In the genomic region with DNA sequence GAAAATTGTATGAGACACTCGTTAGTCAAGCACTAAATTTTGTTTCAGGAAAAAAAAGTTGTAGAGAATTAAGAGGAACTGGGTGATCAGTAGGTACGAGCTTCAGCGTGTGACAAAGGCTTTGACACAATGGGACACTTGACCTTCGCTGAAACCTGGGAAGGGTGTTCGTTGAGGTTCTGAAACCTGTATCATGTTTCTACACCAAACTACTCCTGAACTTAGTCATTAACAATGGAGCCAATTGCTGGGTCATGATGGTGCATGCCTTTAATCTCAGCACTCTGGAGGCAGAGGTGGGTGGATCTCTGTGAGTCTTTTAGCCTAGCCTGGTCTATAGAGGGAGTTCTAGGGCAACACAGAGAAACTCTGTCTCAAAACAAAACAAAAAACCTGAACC, we compare ENCODE assay signal across 29 mouse cellular contexts.
A peak's percentile ranks its signal among the peaks of the same experiment; 100 is the strongest.
DNase-seq lines count a peak whose midpoint lies in the region; ATAC-seq and TF ChIP-seq lines count a peak whose summit lies in the region.
"Had no signal": no experiment of that assay in that cellular context is flagged by ENCODE, and none has a peak within 500 bp of the region (broad histone marks: within the 10 kb centered on the region; RNA-seq: fewer than 3 reads in every experiment).

No protein-coding gene starts in this region.

- TF ChIP-seq EP300 in CH12.LX (IDR thresholded peaks at IDR 0.05; ENCODE audit: low read length) = no peak

- no peak overlapping the region for H3K9ac ChIP-seq in heart, embryonic 12.5 days
- H3K9ac ChIP-seq in CH12.LX (ENCODE audit: insufficient read depth, low read depth) = no peak overlapping the region
- H3K9ac ChIP-seq: embryonic facial prominence, embryonic 13.5 days; forebrain, embryonic 13.5 days; heart, embryonic 15.5 days; hindbrain, embryonic 14.5 days had no signal

- H3K4me1 ChIP-seq in heart, embryonic 12.5 days (replicated peaks) = no peaks in the 10 kb centered on the region
- H3K4me1 ChIP-seq in CH12.LX (ENCODE audit: control insufficient read depth in 1 of 2, insufficient read depth in 2 of 2) = no peaks in the 10 kb centered on the region
- H3K4me1 ChIP-seq: embryonic facial prominence, embryonic 10.5 days; heart, embryonic 15.5 days had no signal

- no peaks in the 10 kb centered on the region for H3K9me3 ChIP-seq in heart, embryonic 12.5 days (replicated peaks)
- H3K9me3 ChIP-seq in CH12.LX (replicated peaks; ENCODE audit: low read length) = no peaks in the 10 kb centered on the region
- H3K9me3 ChIP-seq: embryonic facial prominence, embryonic 10.5 days; embryonic facial prominence, embryonic 13.5 days; forebrain, embryonic 10.5 days; forebrain, embryonic 13.5 days; heart, embryonic 15.5 days had no signal

- H3K27me3 ChIP-seq in heart, embryonic 12.5 days (replicated peaks) = no peaks in the 10 kb centered on the region
- no peaks in the 10 kb centered on the region for H3K27me3 ChIP-seq in CH12.LX (replicated peaks)
- H3K27me3 ChIP-seq: embryonic facial prominence, embryonic 13.5 days; forebrain, embryonic 13.5 days; heart, embryonic 15.5 days had no signal

- H3K36me3 ChIP-seq in heart, embryonic 12.5 days = no peaks in the 10 kb centered on the region
- H3K36me3 ChIP-seq in CH12.LX (replicated peaks in 1 of 2; ENCODE audit: control insufficient read depth in 1 of 2, insufficient read depth in 1 of 2, low read length in 1 of 2) = no peaks in the 10 kb centered on the region
- H3K36me3 ChIP-seq: embryonic facial prominence, embryonic 10.5 days; embryonic facial prominence, embryonic 13.5 days; forebrain, embryonic 10.5 days; heart, embryonic 15.5 days had no signal

- dilution Hi-C loops in CH12.LX (cut with MboI; ENCODE audit: extremely low pct_ligation_motif_present, extremely low pct_unique_long_range_greater_than_20kb, low sequenced_read_pairs) = no loop called here

- WGBS in heart, embryonic 12.5 days = 76% methylated on average over 5 of the region's 5 CpGs

- no peak overlapping the region for H3K27ac ChIP-seq in heart, embryonic 12.5 days (ENCODE audit: poor library complexity, severe bottlenecking)
- H3K27ac ChIP-seq in CH12.LX (ENCODE audit: insufficient read depth, low read depth) = no peak overlapping the region
- H3K27ac ChIP-seq: embryonic facial prominence, embryonic 10.5 days; embryonic facial prominence, embryonic 13.5 days; forebrain, embryonic 10.5 days; forebrain, embryonic 13.5 days; heart, adult 2 months; heart, embryonic 15.5 days; hindbrain, embryonic 14.5 days; hindbrain, postnatal 0 days had no signal

- no peak for TF ChIP-seq POLR2A in CH12.LX (IDR thresholded peaks at IDR 0.05; ENCODE audit: low read depth, low read length)

- no peak overlapping the region for H3K4me2 ChIP-seq in heart, embryonic 12.5 days
- H3K4me2 ChIP-seq in CH12.LX (ENCODE audit: insufficient read depth, low read depth, poor library complexity, severe bottlenecking) = no peak overlapping the region; the same call in 1 of the 2 replicates
- H3K4me2 ChIP-seq: embryonic facial prominence, embryonic 13.5 days; forebrain, embryonic 13.5 days; heart, embryonic 11.5 days; heart, embryonic 15.5 days; hindbrain, embryonic 14.5 days had no signal

- peak; percentile 23 for DNase-seq in heart, adult 11 months
- DNase-seq in CH12.LX (ENCODE audit: extremely low read depth) = peak; percentile 12
- DNase-seq in R1 (ENCODE audit: low read depth, low spot score) = peak; percentile 46
- no peak for DNase-seq in frontal cortex, postnatal 10 days (ENCODE audit: low spot score in 2 of 2)
- no peak for DNase-seq in spleen, postnatal 4 days (ENCODE audit: low spot score in 2 of 2)
- DNase-seq: adrenal gland, adult 2 months; adrenal gland, postnatal 25 days; cerebellum, adult 11-12 months; cerebellum, adult 8-10 months; cerebellum, postnatal 10 days; cerebellum, postnatal 36 days; embryo, embryonic 11 days; gastrocnemius, postnatal 25 days; heart, adult 2 months; heart, postnatal 10 days; heart, postnatal 4 days; kidney, adult 2 months had no signal

- H3K4me3 ChIP-seq in heart, embryonic 12.5 days = no peak overlapping the region
- no peak overlapping the region for H3K4me3 ChIP-seq in CH12.LX (replicated peaks in 1 of 3; ENCODE audit: low read depth in 2 of 3, low read length in 2 of 3, poor library complexity in 1 of 3)
- H3K4me3 ChIP-seq: embryonic facial prominence, embryonic 10.5 days; embryonic facial prominence, embryonic 13.5 days; forebrain, embryonic 10.5 days; forebrain, embryonic 13.5 days; heart, adult 2 months; heart, embryonic 15.5 days had no signal

- TF ChIP-seq CTCF in CH12.LX (conservative IDR thresholded peaks at IDR 0.05 in 1 of 2, IDR thresholded peaks at IDR 0.05 in 1 of 2; ENCODE audit: low read depth in 2 of 2, low read length in 2 of 2) = no peak

- H3K79me2 ChIP-seq in CH12.LX (replicated peaks; ENCODE audit: control insufficient read depth, extremely low read depth, insufficient read depth, poor library complexity, severe bottlenecking) = no peaks in the 10 kb centered on the region

- no peak for ATAC-seq in heart, embryonic 12.5 days (ENCODE audit: insufficient number of reproducible peaks, low FRiP score)
- ATAC-seq: forebrain, embryonic 13.5 days; forebrain, embryonic 16.5 days; hindbrain, postnatal 0 days; inflammation-experienced regulatory T-cells, adult 6 months; intestine, embryonic 16.5 days had no signal

- in situ Hi-C loops in CH12.LX (cut with MboI; ENCODE audit: low pct_ligation_motif_present, low pct_unique_long_range_greater_than_20kb, low sequenced_read_pairs) = no loop called here

- no peak for TF ChIP-seq RAD21 in CH12.LX (IDR thresholded peaks at IDR 0.05; ENCODE audit: low read depth, low read length)

TF ChIP-seq in CH12.LX, 34 proteins besides CTCF, POLR2A, EP300 and RAD21:
- no peak for TF ChIP-seq MEF2A (IDR thresholded peaks at IDR 0.05; ENCODE audit: borderline replicate concordance, low read depth, low read length)
- TF ChIP-seq TCF12 (IDR thresholded peaks at IDR 0.05; ENCODE audit: low read depth, low read length) = no peak
- TF ChIP-seq ZMIZ1 (IDR thresholded peaks at IDR 0.05; ENCODE audit: low read depth, low read length) = no peak
- no peak for TF ChIP-seq MXI1 (IDR thresholded peaks at IDR 0.05; ENCODE audit: low read depth, low read length)
- no peak for TF ChIP-seq POLR2AphosphoS2 (IDR thresholded peaks at IDR 0.05; ENCODE audit: low read depth, low read length)
- no peak for TF ChIP-seq HCFC1 (IDR thresholded peaks at IDR 0.05; ENCODE audit: low read depth, low read length)
- no peak for TF ChIP-seq RCOR1 (conservative IDR thresholded peaks at IDR 0.05; ENCODE audit: low read depth, low read length)
- peak; percentile 48; the same call in 1 of the 2 replicates for TF ChIP-seq IRF4 (IDR thresholded peaks at IDR 0.05; ENCODE audit: low read depth, low read length)
- TF ChIP-seq SIN3A (IDR thresholded peaks at IDR 0.05; ENCODE audit: low read length) = no peak
- no peak for TF ChIP-seq JUN (IDR thresholded peaks at IDR 0.05; ENCODE audit: insufficient read depth, low read depth, low read length)
- TF ChIP-seq BHLHE40 (IDR thresholded peaks at IDR 0.05; ENCODE audit: low read depth, low read length) = 0 out of 2 replicates have a peak, but pooled peaks have one; percentile 7
- TF ChIP-seq E2F4 (IDR thresholded peaks at IDR 0.05; ENCODE audit: insufficient replicate concordance, low read depth, low read length) = no peak
- TF ChIP-seq CHD1 (IDR thresholded peaks at IDR 0.05; ENCODE audit: low read depth, low read length) = no peak

Comparison
In these comparisons a context has a peak if more than half of its experiments do, and no peak if none do; other contexts are left out.
1. DNase-seq: peak in heart, adult 11 months (single experiment), CH12.LX (single experiment) and R1 (single experiment); none in frontal cortex, postnatal 10 days (0 of 2) and spleen, postnatal 4 days (0 of 2).